Mouse (Mus musculus): Measurements from ENCODE around the gene Lpin1.

GRCm38 (mm10) chr12:16509122-16509752, 101.5 kb downstream of the Lpin1 start:
- TF ChIP-seq CTCF (IDR thresholded peaks at IDR 0.05; ENCODE audit: low read depth) = peak; percentile 87
- TF ChIP-seq EP300 (optimal IDR thresholded peaks at IDR 0.05) = no peak
